Mouse (Mus musculus): ENCODE measurements around the gene Rybp.

GRCm38 (mm10) chr6:100254671-100255070 is 32.6 kb downstream of the Rybp start:
- TF ChIP-seq CTCF (IDR thresholded peaks at IDR 0.05; ENCODE audit: low read depth) (no peak), EP300 (optimal IDR thresholded peaks at IDR 0.05) (no peak)
